ENCODE assay signal across 8 mouse cellular contexts in genomic region chr11:98837231-98837704, GRCm38 (mm10). TPM values are rescaled to one million over a fixed set of nuclear protein-coding genes. Genes with fewer than 3 reads are reported as not detected.
DNase-seq lines count a peak whose midpoint lies in the region; ATAC-seq and TF ChIP-seq lines count a peak whose summit lies in the region.

No protein-coding gene starts in this region.

- ATAC-seq in heart, embryonic 16.5 days (replicated peaks; ENCODE audit: extremely low read depth, insufficient read depth, low FRiP score), result peak; percentile 14; the same call in 1 of the 2 replicates
- no peak for ATAC-seq in liver, postnatal 0 days

- TF ChIP-seq POLR2A in thymus, adult 2 months (IDR thresholded peaks at IDR 0.05; ENCODE audit: control insufficient read depth, extremely low read depth, insufficient read depth, low read length, poor library complexity), result no peak

- intact Hi-C loops in left cerebral cortex, postnatal 36 days (cut with DNase I), result no loop called here

- peak; percentile 20; the same call in 1 of the 2 replicates for TF ChIP-seq CTCF in liver, postnatal 0 days (IDR thresholded peaks at IDR 0.05; ENCODE audit: low read depth)
- 0 out of 2 replicates have a peak, but pooled peaks have one; percentile 13 for TF ChIP-seq CTCF in thymus, adult 2 months (IDR thresholded peaks at IDR 0.05; ENCODE audit: borderline replicate concordance, control insufficient read depth, extremely low read depth, insufficient read depth, low read length, poor library complexity)

- TF ChIP-seq EP300 in liver, postnatal 0 days (IDR thresholded peaks at IDR 0.05; ENCODE audit: low read depth), result no peak

- H3K36me3 ChIP-seq in heart, embryonic 16.5 days (ENCODE audit: control insufficient read depth, insufficient read depth), result peaks cover 17% of the 10 kb centered on the region
- peaks cover 17% of the 10 kb centered on the region for H3K36me3 ChIP-seq in liver, postnatal 0 days (replicated peaks; ENCODE audit: insufficient read depth, low read length)
- H3K36me3 ChIP-seq in thymus, adult 2 months (ENCODE audit: control insufficient read depth, insufficient read depth, low read length), result peaks cover 15% of the 10 kb centered on the region

- no peak overlapping the region for H3K27ac ChIP-seq in heart, embryonic 16.5 days (ENCODE audit: low read length)
- H3K27ac ChIP-seq in liver, postnatal 0 days (ENCODE audit: low read depth), result no peak overlapping the region
- no peak overlapping the region for H3K27ac ChIP-seq in thymus, adult 2 months (ENCODE audit: control insufficient read depth, insufficient read depth, low read length)

- WGBS in heart, embryonic 16.5 days, result 2% methylated on average over 23 of the region's 29 CpGs
- WGBS in liver, postnatal 0 days (ENCODE audit: insufficient replicate concordance), result 4% methylated on average over 13 of the region's 29 CpGs
- WGBS in thymus, adult 2 months, result 7% methylated on average over 28 of the region's 29 CpGs

- H3K4me2 ChIP-seq in heart, embryonic 16.5 days (ENCODE audit: low read depth, low read length), result peak overlapping the region; percentile 100
- H3K4me2 ChIP-seq in liver, postnatal 0 days (ENCODE audit: low read depth, low read length), result peak overlapping the region; percentile 85

- H3K4me3 ChIP-seq in heart, embryonic 16.5 days (ENCODE audit: low read length), result peak overlapping the region; percentile 81
- H3K4me3 ChIP-seq in liver, postnatal 0 days (ENCODE audit: low read depth, low read length), result peak overlapping the region; percentile 57
- peak overlapping the region; percentile 63 for H3K4me3 ChIP-seq in thymus, adult 2 months (ENCODE audit: control insufficient read depth, insufficient read depth, low read length)

- H3K9me3 ChIP-seq in heart, embryonic 16.5 days (replicated peaks; ENCODE audit: control insufficient read depth, low read length), result no peaks in the 10 kb centered on the region
- no peaks in the 10 kb centered on the region for H3K9me3 ChIP-seq in liver, postnatal 0 days (ENCODE audit: low read length)

- peak; percentile 24 for DNase-seq in adrenal gland, postnatal 14 days
- no peak for DNase-seq in adrenal gland, adult 2 months
- DNase-seq in left cerebral cortex, postnatal 36 days (ENCODE audit: low spot score in 2 of 2), result peak; percentile 38 to 44
- DNase-seq in left cerebral cortex, adult 11 months (ENCODE audit: low spot score), result no peak
- DNase-seq in liver, postnatal 0 days, result no peak
- peak; percentile 46 for DNase-seq in thymus, adult 2 months
- no peak for DNase-seq in left cerebral cortex, adult 8-10 months (ENCODE audit: low spot score in 2 of 2)

- H3K27me3 ChIP-seq in heart, embryonic 16.5 days (ENCODE audit: control insufficient read depth, insufficient read depth, low read length), result peaks cover 7% of the 10 kb centered on the region; the same call in 1 of the 2 replicates
- H3K27me3 ChIP-seq in liver, postnatal 0 days (ENCODE audit: insufficient read depth, low read length), result peaks cover 19% of the 10 kb centered on the region
- no peaks in the 10 kb centered on the region for H3K27me3 ChIP-seq in thymus, adult 2 months (ENCODE audit: control insufficient read depth, insufficient read depth, low read length)

- H3K9ac ChIP-seq in heart, embryonic 16.5 days (ENCODE audit: low read length), result peak overlapping the region; percentile 83
- H3K9ac ChIP-seq in liver, postnatal 0 days (replicated peaks), result peak overlapping the region; percentile 68

- peaks cover 9% of the 10 kb centered on the region; the same call in 1 of the 2 replicates for H3K4me1 ChIP-seq in heart, embryonic 16.5 days (ENCODE audit: control insufficient read depth, insufficient read depth, low read length)
- peaks cover 12% of the 10 kb centered on the region for H3K4me1 ChIP-seq in liver, postnatal 0 days (ENCODE audit: insufficient read depth)
- H3K4me1 ChIP-seq in thymus, adult 2 months (replicated peaks; ENCODE audit: control insufficient read depth, insufficient read depth, low read length), result peaks cover 15% of the 10 kb centered on the region

RNA-seq across cellular contexts. Expression of gene Rapgefl1, which starts 0.7 kb away (rescaled TPM):
- 0.79 and 0.93 TPM in 2 replicates for total RNA-seq in adrenal gland, postnatal 14 days (2021)
- under 1 TPM; 0.29 to 0.79 TPM for total RNA-seq in adrenal gland, adult 2 months (2021)
- polyA plus RNA-seq in adrenal gland, adult 2 months (2012; rRNA removed), result 1.5 and 1.9 TPM in 2 replicates
- 100 to 1,000 TPM; 139 to 161 TPM for total RNA-seq in left cerebral cortex, postnatal 36 days (2021)
- polyA plus RNA-seq in heart, embryonic 16.5 days (2015; fragmentation: Nextera tagmentation; extraction: Ambion mirVana), result 1.0 and 1.1 TPM in 2 replicates
- 0.11 and 0.21 TPM in 2 replicates for polyA plus RNA-seq in liver, postnatal 0 days (2015; fragmentation: Nextera tagmentation; extraction: Ambion mirVana)
- polyA plus RNA-seq in thymus, adult 2 months (2012; rRNA removed), result 8.5 and 11.6 TPM in 2 replicates
- total RNA-seq in left cerebral cortex, adult 8-10 months (2022), result 100 to 1,000 TPM; 130 to 140 (median 139) TPM

RNA-seq across cellular contexts. Expression of gene Wipf2, which starts 26.2 kb away (rescaled TPM):
- total RNA-seq in adrenal gland, postnatal 14 days (2021), result 16.6 and 21.3 TPM in 2 replicates
- 10 to 100 TPM; 15.6 to 23.7 TPM for total RNA-seq in adrenal gland, adult 2 months (2021)
- polyA plus RNA-seq in adrenal gland, adult 2 months (2012; rRNA removed), result 8.9 and 13.4 TPM in 2 replicates
- 10 to 100 TPM; 67.4 to 74.6 TPM for total RNA-seq in left cerebral cortex, postnatal 36 days (2021)
- 3.1 and 3.4 TPM in 2 replicates for polyA plus RNA-seq in heart, embryonic 16.5 days (2015; fragmentation: Nextera tagmentation; extraction: Ambion mirVana)
- 1.2 TPM in 2 replicates for polyA plus RNA-seq in liver, postnatal 0 days (2015; fragmentation: Nextera tagmentation; extraction: Ambion mirVana)
- polyA plus RNA-seq in thymus, adult 2 months (2012; rRNA removed), result 23.9 and 30.3 TPM in 2 replicates
- 10 to 100 TPM; 74.0 to 84.5 (median 81.5) TPM for total RNA-seq in left cerebral cortex, adult 8-10 months (2022)

RNA-seq across cellular contexts. Expression of gene Casc3, which starts 32.6 kb away (rescaled TPM):
- 37.8 and 38.8 TPM in 2 replicates for total RNA-seq in adrenal gland, postnatal 14 days (2021)
- total RNA-seq in adrenal gland, adult 2 months (2021), result 10 to 100 TPM; 30.0 to 32.3 TPM
- polyA plus RNA-seq in adrenal gland, adult 2 months (2012; rRNA removed), result 27.9 and 30.2 TPM in 2 replicates
- 10 to 100 TPM; 46.7 to 63.5 TPM for total RNA-seq in left cerebral cortex, postnatal 36 days (2021)
- 23.4 and 24.0 TPM in 2 replicates for polyA plus RNA-seq in heart, embryonic 16.5 days (2015; fragmentation: Nextera tagmentation; extraction: Ambion mirVana)
- polyA plus RNA-seq in liver, postnatal 0 days (2015; fragmentation: Nextera tagmentation; extraction: Ambion mirVana), result 6.7 and 7.0 TPM in 2 replicates
- polyA plus RNA-seq in thymus, adult 2 months (2012; rRNA removed), result 66.5 and 72.2 TPM in 2 replicates
- 10 to 100 TPM; 53.6 to 57.8 (median 54.1) TPM for total RNA-seq in left cerebral cortex, adult 8-10 months (2022)

RNA-seq across cellular contexts. Expression of gene Msl1, which starts 42.0 kb away (rescaled TPM):
- 88.5 and 88.7 TPM in 2 replicates for total RNA-seq in adrenal gland, postnatal 14 days (2021)
- 10 to 100 TPM; 80.9 to 98.0 TPM for total RNA-seq in adrenal gland, adult 2 months (2021)
- polyA plus RNA-seq in adrenal gland, adult 2 months (2012; rRNA removed), result 63.2 and 65.0 TPM in 2 replicates
- 100 to 1,000 TPM; 169 to 193 TPM for total RNA-seq in left cerebral cortex, postnatal 36 days (2021)
- 15.2 and 15.5 TPM in 2 replicates for polyA plus RNA-seq in heart, embryonic 16.5 days (2015; fragmentation: Nextera tagmentation; extraction: Ambion mirVana)
- polyA plus RNA-seq in liver, postnatal 0 days (2015; fragmentation: Nextera tagmentation; extraction: Ambion mirVana), result 5.4 and 6.5 TPM in 2 replicates
- polyA plus RNA-seq in thymus, adult 2 months (2012; rRNA removed), result 50.3 and 66.0 TPM in 2 replicates
- total RNA-seq in left cerebral cortex, adult 8-10 months (2022), result 100 to 1,000 TPM; 167 to 198 (median 186) TPM

Comparison
In these comparisons a context has a peak if more than half of its experiments do, and no peak if none do; other contexts are left out.
1. DNase-seq: peak in adrenal gland, postnatal 14 days (single experiment), left cerebral cortex, postnatal 36 days (2 of 2) and thymus, adult 2 months (single experiment); none in adrenal gland, adult 2 months (single experiment), left cerebral cortex, adult 11 months (single experiment), liver, postnatal 0 days (single experiment) and left cerebral cortex, adult 8-10 months (0 of 2).
2. RNA of gene Rapgefl1, which starts 0.7 kb away (total RNA-seq): 139 to 161 TPM in left cerebral cortex, postnatal 36 days and 130 to 140 TPM in left cerebral cortex, adult 8-10 months; 0.79 to 0.93 TPM in adrenal gland, postnatal 14 days and 0.29 to 0.79 TPM in adrenal gland, adult 2 months; every median in the first group is over 10 times any median in the second.
3. Peak in every context shown above with its lines, with median percentiles within 50 percentile points of each other: H3K4me3 ChIP-seq.